Mouse (Mus musculus): ENCODE results near the gene Dtwd1. TPM values are rescaled to one million over a fixed set of nuclear protein-coding genes. Genes with fewer than 3 reads are reported as not detected.
A peak's percentile ranks its signal among the peaks of the same experiment; 100 is the strongest.
"Not testable (repeated sequence)": the region's sequence is repeated elsewhere in the genome, so short reads cannot be mapped to it uniquely, and the experiment has no call there.

Gene Dtwd1
- polyA plus RNA-seq (2016; fragmentation: Nextera tagmentation; extraction: Ambion mirVana) = 25.4 and 27.1 TPM in 2 replicates

DNA sequence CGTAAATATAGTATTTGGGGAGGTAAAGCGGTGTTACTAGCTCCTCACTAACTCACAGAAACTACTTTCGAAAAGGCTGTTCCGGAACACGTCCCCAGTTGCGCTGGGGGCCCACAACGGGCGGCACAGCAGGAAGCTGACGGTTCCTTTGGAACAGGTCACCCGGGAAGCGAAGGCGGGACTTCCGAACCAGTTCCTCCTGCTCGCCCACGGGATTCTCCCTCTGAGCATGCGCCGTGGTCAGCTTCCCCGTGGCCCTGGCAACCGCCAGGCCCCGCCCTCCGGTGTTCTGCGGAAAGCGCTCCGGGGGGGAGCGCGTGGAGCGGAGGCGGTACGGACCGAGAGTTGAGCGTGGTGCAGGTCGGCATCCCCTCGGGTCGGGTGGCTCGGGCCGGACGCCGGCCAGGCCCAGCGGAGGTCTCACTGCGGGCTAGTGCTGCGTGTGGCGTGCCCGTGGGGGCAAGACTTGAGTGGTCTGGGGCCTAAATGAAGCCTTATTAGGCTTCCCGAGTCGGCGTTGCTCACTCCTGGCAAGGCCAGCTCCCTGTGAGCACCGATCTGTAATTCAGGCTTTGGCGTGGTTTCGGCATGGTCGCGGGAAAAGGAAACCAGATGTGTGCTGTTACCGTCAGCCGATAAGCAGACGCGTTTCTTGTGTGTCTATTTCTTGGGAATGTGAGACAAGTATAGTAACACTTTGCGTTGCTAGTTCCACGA lies at the start of gene Dtwd1, which contains the start of gene Fam227b:
TSS of gene Dtwd1 (plus strand) at position 287 of the 717 bp plus-strand sequence.
TSS of gene Fam227b (minus strand) at position 150 of the 717 bp plus-strand sequence.
- Histone ChIP-seq H3K27ac (peak within 1 kb of the TSS; percentile 95), H3K4me3 (peak within 1 kb of the TSS; percentile 72), H3K9me3 (no peaks in the 10 kb centered on the region), H3K36me3 (peaks cover 23% of the 10 kb centered on the region; the same call in 1 of the 2 replicates), H3K27me3 (ENCODE audit: insufficient read depth, poor library complexity, severe bottlenecking) (no peaks in the 10 kb centered on the region), H3K4me1 (replicated peaks) (peaks cover 9% of the 10 kb centered on the region; the same call in 1 of the 2 replicates)
- peak; percentile 97 for DNase-seq (ENCODE audit: low spot score)
- under 1% methylated on average over 57 of the region's 57 CpGs for WGBS

DNA sequence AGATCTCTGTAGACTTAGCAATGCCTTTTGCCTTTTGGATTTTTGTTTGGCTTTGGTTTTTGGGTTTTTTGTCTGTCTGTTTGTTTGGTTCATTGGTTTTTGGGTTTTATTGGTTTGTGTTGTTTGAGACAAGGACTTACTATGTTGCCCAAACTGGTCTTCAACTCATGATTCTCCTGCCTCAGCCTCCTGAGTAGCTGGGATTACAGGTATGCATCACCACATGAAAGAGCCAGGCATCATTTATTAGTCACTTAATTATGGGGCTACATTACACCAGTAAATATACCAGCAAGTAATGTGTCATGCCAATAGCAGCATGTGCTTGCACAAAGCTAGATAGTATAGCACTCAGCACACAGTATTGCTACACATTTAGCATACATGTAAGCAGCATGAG lies 4.2 kb upstream of the Dtwd1 start:
- Histone ChIP-seq H3K4me1 (replicated peaks) (peaks cover under 1% of the 10 kb centered on the region; the same call in 1 of the 2 replicates), H3K36me3 (no peaks in the 10 kb centered on the region), H3K4me3 (no peak overlapping the region), H3K27me3 (ENCODE audit: insufficient read depth, poor library complexity, severe bottlenecking) (no peaks in the 10 kb centered on the region), H3K27ac (no peak overlapping the region), H3K9me3 (no peaks in the 10 kb centered on the region)
- no peak for DNase-seq (ENCODE audit: low spot score)

DNA sequence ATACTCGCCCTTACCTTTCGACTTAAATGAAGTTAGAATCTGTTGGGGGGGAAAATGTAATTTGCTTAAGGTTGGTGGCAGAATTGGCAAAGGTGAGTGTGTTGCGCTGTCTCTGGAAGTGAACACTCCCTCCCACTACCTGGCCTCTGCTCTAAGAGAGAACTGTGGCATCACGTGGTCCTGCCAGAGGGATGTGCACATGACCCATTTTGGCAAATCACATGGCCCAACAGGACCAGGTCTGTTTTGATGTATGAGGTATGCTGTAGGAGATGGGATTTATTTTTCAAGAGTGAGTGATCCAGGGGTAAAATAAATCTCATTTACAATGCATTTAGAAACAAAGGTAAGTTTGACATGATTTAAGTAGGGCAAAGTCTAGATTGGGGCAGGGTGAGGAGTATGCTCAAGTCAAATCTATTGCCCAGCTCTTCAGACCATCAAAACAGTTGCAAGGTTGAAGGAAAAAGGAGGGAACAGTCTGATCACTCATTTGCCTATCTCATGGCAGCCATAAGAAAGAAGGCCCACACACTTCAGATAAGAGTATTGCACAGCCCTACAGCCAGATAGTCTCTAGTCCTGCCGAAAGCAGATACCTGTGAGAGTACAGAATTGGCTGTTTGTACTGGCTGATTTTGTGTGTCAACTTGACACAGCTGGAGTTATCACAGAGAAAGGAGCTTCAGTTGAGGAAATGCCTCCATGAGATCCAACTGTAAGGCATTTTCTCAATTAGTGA lies 13.5 kb downstream of the Dtwd1 start:
- Histone ChIP-seq H3K36me3 (peaks cover 49% of the 10 kb centered on the region), H3K4me1 (replicated peaks) (no peaks in the 10 kb centered on the region), H3K27ac (no peak overlapping the region), H3K27me3 (ENCODE audit: insufficient read depth, poor library complexity, severe bottlenecking) (no peaks in the 10 kb centered on the region), H3K9me3 (no peaks in the 10 kb centered on the region), H3K4me3 (no peak overlapping the region)
- DNase-seq (ENCODE audit: low spot score) = no peak
- WGBS = 92% methylated on average over 5 of the region's 5 CpGs

DNA sequence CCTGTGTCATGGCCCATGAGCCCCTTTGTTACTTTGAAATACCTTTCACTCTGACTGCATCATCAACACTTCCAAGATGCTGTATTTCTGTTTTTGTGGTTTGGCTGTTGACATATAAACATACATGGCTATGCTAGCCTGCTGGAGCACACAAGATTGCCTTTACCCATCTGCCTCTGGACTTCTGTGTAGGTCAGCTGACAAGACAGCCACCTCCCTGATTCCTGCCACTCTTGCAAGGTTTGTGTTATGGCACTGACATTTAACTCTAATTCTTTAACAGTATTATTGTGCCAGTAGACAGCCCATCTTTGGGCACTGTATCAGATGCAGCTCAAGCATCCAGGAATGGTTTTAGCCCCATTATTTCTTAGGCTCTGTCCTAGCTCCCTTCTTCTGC lies 14.4 kb downstream of the Dtwd1 start:
- Histone ChIP-seq H3K36me3 (peaks cover 40% of the 10 kb centered on the region), H3K4me3 (no peak overlapping the region), H3K27ac (no peak overlapping the region), H3K27me3 (ENCODE audit: insufficient read depth, poor library complexity, severe bottlenecking) (no peaks in the 10 kb centered on the region), H3K4me1 (replicated peaks) (no peaks in the 10 kb centered on the region), H3K9me3 (no peaks in the 10 kb centered on the region)
- no peak for DNase-seq (ENCODE audit: low spot score)

DNA sequence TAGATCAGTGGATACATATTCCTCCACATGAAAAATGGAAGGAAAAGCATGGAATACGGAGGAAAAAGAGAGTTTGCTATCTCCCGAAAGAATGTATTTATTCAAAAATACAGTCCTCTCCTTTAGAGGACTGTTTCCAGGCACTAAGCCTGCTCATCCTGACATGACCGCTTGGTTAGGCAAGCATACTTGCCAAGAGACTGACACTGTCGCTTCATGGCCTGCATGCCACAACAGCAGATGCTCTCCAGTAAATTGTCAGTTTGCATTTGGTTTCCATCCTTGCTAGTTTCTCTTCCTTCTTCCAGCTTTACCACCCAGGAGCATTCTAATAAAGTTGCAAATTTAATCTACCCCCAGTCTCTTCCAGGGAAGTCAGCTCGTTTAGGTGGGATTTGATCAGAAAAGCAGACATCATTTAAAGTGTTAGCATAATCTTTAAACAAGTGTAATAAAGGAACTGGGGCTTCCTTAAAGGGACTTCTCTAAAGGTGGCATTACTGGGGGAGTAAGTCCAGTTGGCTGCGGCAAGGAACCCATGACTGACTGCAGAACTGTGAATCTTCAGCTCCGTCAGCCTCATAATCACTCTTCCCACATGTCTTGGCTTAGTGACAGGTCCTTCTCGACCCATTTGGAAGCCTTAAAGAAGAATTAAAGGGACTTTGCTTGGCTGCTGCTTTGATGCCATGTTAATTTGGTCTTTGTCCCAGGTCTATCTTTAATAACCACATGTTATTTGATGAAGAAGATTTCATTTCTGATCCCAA lies 15.1 kb downstream of the Dtwd1 start:
- DNase-seq (ENCODE audit: low spot score) = no peak
- peaks cover 33% of the 10 kb centered on the region for H3K36me3 ChIP-seq
- H3K9me3 ChIP-seq = no peaks in the 10 kb centered on the region
- H3K4me3 ChIP-seq = no peak overlapping the region
- no peak overlapping the region for H3K27ac ChIP-seq
- WGBS = 89% methylated on average over 8 of the region's 8 CpGs
- H3K27me3 ChIP-seq (ENCODE audit: insufficient read depth, poor library complexity, severe bottlenecking) = no peaks in the 10 kb centered on the region
- H3K4me1 ChIP-seq (replicated peaks) = no peaks in the 10 kb centered on the region

DNA sequence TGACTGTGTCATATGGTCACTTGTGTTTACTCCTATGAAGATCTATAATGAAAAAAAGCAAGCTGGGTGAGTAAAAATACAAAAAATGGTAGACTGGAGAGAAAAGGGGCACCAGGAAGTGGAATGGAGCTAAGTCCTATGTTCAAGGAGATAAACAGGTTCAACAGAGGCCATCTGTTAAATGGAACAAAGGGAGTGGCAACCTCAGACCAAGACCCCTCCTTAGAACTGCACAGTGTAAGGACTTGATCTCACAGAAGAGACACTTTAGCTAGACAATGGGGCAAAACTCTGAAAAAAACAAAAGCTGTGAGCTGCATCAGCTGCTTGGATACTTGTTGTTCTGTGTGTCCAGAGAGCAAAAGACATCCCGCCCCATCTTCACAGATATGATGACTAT lies 19.5 kb downstream of the Dtwd1 start:
- DNase-seq (ENCODE audit: low spot score) = no peak
- WGBS = 91% methylated on average over 1 of the region's 1 CpGs
- H3K27me3 ChIP-seq (ENCODE audit: insufficient read depth, poor library complexity, severe bottlenecking) = no peaks in the 10 kb centered on the region
- no peaks in the 10 kb centered on the region for H3K4me1 ChIP-seq (replicated peaks)
- H3K27ac ChIP-seq = no peak overlapping the region
- peaks cover 5% of the 10 kb centered on the region; the same call in 1 of the 2 replicates for H3K36me3 ChIP-seq
- no peak overlapping the region for H3K4me3 ChIP-seq
- no peaks in the 10 kb centered on the region for H3K9me3 ChIP-seq

DNA sequence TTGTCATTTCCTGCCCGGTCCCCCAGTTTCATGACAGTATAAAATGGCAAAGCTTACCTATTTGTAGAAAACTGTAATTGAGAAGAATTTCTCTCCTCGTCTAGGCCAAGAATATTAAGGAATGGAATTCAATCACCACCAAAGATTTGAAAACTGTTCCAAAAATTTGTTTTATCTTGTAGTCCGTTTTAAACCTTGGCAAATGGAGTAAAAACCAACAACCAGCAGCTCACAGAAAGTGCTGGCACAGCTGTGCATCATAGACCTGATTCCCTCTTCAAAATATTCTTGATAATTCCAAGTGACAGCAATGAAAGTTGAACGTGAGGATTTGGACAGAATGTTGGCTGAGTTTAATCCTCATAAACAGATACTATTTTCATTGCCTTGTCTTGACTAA lies 39.4 kb downstream of the Dtwd1 start:
- Histone ChIP-seq H3K4me3 (no peak overlapping the region), H3K36me3 (no peaks in the 10 kb centered on the region), H3K4me1 (replicated peaks) (no peaks in the 10 kb centered on the region), H3K27ac (no peak overlapping the region), H3K27me3 (ENCODE audit: insufficient read depth, poor library complexity, severe bottlenecking) (no peaks in the 10 kb centered on the region), H3K9me3 (no peaks in the 10 kb centered on the region)
- DNase-seq (ENCODE audit: low spot score) = no peak
- 82% methylated on average over 4 of the region's 4 CpGs for WGBS

DNA sequence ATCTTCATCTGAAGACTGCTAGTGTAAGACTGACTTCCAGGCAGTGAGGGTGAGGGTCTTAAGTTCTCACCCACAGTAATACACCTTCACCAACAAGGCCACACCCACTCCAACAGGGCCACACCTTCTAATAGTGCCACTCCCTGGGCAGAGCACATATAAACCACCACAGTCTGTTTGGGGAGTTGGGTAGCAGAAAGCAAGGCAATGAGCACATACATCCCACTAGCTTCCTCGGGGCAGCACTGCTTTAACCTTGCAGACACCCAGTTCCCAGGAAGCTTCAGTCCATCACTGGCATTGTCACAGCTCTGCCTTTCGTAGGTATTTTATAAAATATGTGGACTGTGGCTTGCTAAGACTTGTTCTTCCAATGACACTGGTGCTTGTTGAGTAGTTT lies 40.2 kb downstream of the Dtwd1 start:
- Histone ChIP-seq H3K9me3 (no peaks in the 10 kb centered on the region), H3K36me3 (no peaks in the 10 kb centered on the region), H3K27me3 (ENCODE audit: insufficient read depth, poor library complexity, severe bottlenecking) (no peaks in the 10 kb centered on the region), H3K4me1 (replicated peaks) (no peaks in the 10 kb centered on the region), H3K27ac (no peak overlapping the region), H3K4me3 (no peak overlapping the region)
- no peak for DNase-seq (ENCODE audit: low spot score)
- 84% methylated on average over 2 of the region's 2 CpGs for WGBS

DNA sequence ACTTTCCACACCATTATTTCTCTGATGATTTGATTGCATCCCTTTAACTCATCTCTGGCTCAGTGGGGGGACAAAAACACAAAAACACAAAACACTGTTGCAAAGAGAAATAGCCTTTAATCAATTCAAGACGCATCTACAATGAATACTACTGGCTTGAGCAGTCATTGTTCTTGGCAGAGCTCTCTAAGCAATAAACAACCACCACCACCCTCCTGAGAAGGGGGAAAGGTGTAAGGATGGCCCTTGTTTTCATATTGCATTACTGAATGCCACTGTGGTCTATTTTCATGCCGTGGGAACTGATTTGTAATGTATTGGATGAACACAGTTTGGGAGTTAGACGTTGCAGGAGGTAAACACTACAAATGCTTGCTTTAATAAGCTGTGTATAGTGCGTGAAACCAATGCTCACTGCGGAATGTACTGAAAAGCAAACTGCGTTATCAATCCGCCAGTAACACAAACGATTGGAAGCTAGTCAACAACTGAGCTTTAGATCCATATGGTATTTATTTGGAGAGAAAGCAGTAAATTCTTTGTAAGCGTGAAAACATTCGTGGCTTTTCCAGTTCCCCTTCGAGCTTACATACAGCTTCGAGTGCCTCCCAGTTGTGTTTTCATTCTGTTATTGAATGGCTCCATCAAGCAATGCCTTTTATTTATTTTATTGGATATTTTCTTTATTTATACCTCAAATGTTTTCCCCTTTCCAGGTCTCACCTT lies 43.9 kb downstream of the Dtwd1 start:
- no peak for DNase-seq (ENCODE audit: low spot score)
- Histone ChIP-seq H3K4me3 (no peak overlapping the region), H3K36me3 (no peaks in the 10 kb centered on the region), H3K27ac (no peak overlapping the region), H3K27me3 (ENCODE audit: insufficient read depth, poor library complexity, severe bottlenecking) (no peaks in the 10 kb centered on the region), H3K9me3 (no peaks in the 10 kb centered on the region), H3K4me1 (replicated peaks) (no peaks in the 10 kb centered on the region)
- 79% methylated on average over 12 of the region's 12 CpGs for WGBS

DNA sequence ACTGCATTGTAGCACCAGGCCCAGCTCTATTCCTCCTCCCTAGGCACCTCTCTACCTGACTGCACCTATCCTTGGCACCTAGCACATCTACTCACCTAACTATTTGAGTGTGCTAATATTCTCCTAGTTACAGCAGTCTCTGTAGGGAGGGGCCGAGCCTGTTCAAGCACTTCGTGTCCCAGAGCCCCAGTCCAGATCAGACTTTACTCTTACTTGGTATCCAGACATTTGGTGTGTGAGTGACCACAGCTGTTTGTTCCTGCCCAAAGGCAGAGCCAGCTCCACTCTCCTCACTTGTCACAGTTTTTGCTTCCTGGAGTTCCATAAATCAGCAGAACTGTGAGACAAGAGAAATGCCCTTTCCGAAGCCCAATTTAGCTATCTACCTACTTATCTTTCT lies 47.0 kb downstream of the Dtwd1 start:
- Histone ChIP-seq H3K4me3 (no peak overlapping the region), H3K36me3 (no peaks in the 10 kb centered on the region), H3K9me3 (no peaks in the 10 kb centered on the region), H3K27me3 (ENCODE audit: insufficient read depth, poor library complexity, severe bottlenecking) (no peaks in the 10 kb centered on the region), H3K4me1 (replicated peaks) (no peaks in the 10 kb centered on the region), H3K27ac (no peak overlapping the region)
- WGBS = 93% methylated on average over 3 of the region's 3 CpGs
- no peak for DNase-seq (ENCODE audit: low spot score)

DNA sequence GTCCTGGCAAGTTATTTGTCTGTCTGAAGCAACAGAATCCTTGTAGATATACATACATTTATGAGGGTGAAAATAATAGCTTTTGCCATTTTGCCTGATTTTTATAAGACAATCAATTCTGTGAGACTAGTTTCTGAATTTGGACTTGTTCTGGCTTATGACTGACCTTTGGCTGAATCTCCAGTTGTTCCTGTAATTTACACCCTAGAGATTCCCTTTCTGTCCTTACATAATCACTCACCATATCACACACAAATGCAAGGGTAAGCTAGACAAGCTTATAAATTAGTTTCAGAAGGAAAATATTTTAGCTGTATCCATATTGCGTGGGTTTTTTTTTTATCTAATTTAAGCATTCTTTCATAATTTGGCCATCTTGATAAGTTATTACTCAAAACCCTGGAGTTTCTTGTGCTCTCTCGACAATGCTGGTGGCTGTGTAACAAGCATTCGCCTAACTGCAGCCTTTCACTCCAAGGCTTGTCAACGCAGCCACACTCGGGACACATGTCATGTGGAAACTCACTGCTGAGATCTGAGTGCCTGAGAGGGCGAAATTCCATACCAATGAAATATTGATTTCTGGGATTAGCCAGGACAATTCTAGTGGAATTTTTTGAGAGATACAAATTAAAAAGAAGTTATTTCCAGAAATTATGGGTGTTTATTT lies 59.2 kb downstream of the Dtwd1 start:
- Histone ChIP-seq H3K27ac (no peak overlapping the region), H3K27me3 (ENCODE audit: insufficient read depth, poor library complexity, severe bottlenecking) (no peaks in the 10 kb centered on the region), H3K36me3 (no peaks in the 10 kb centered on the region), H3K4me1 (replicated peaks) (no peaks in the 10 kb centered on the region), H3K9me3 (no peaks in the 10 kb centered on the region), H3K4me3 (no peak overlapping the region)
- WGBS = 89% methylated on average over 6 of the region's 6 CpGs
- no peak for DNase-seq (ENCODE audit: low spot score)

DNA sequence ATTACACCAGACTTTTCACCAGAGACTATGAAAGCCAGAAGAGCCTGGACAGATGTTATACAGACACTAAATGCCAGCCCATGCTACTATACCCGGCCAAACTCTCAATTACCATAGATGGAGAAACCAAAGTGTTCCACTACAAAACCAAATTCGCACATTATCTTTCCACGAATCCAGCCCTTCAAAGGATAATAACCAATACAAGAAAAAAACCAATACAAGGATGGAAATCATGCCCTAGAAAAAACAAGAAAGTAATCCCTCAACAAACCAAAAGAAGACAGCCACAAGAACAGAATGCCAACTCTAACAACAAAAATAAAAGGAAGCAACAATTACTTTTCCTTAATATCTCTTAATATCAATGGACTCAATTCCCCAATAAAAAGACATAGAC lies 62.9 kb downstream of the Dtwd1 start, which contains the start of gene Gm17555:
TSS of gene Gm17555 (plus strand) at position 301 of the 400 bp plus-strand sequence.
- not testable (repeated sequence) for H3K36me3 ChIP-seq; H3K9me3 ChIP-seq; H3K27ac ChIP-seq; H3K4me3 ChIP-seq; DNase-seq (ENCODE audit: low spot score); H3K27me3 ChIP-seq (ENCODE audit: insufficient read depth, poor library complexity, severe bottlenecking); H3K4me1 ChIP-seq (replicated peaks)
- WGBS = 88% methylated on average over 3 of the region's 3 CpGs
